Mouse (Mus musculus) hindbrain, postnatal 0 days (tissue): ENCODE results near the gene Smpd3. TPM values are rescaled to one million over a fixed set of nuclear protein-coding genes. Genes with fewer than 3 reads are reported as not detected.

Experiments used
- ATAC-seq: fragments of 200-750 bp; cut with Nextera tagmentation; 2 replicates; pipeline ENCODE4 v1.8.0; 2017; ENCODE audit warnings: mild to moderate bottlenecking, moderate TSS enrichment, moderate library complexity
- DNase-seq: peaks from one replicate; pipeline ENCODE4 v3.0.0-alpha.2; 2015; ENCODE audit warnings: low spot score
- H3K27ac ChIP-seq: fragments of 300-500 bp; sonication (generic); 2 replicates; pipeline ENCODE4 v1.5.1; 2014; ENCODE audit warnings: mild to moderate bottlenecking
- H3K27me3 ChIP-seq: fragments of 300-500 bp; sonication (generic); 2 replicates; pipeline ENCODE4 v1.6.1; 2014; ENCODE audit warnings: low read length, mixed read lengths; ENCODE audit not compliant: insufficient read depth
- H3K36me3 ChIP-seq: fragments of 300-500 bp; sonication (generic); 2 replicates; pipeline ENCODE4 v1.6.1; 2014; ENCODE audit warnings: low read length, mixed read lengths; ENCODE audit not compliant: insufficient read depth
- H3K4me1 ChIP-seq: fragments of 300-500 bp; sonication (generic); 2 replicates; pipeline ENCODE4 v1.6.1; 2014; ENCODE audit warnings: antibody characterized with exemption, low read length, mixed read lengths; ENCODE audit not compliant: insufficient read depth
- H3K4me2 ChIP-seq: fragments of 300-500 bp; sonication (generic); 2 replicates; pipeline ENCODE4 v1.6.1; 2014; ENCODE audit warnings: low read depth, mild to moderate bottlenecking, low read length, moderate library complexity, mixed read lengths
- H3K4me3 ChIP-seq: fragments of 300-500 bp; sonication (generic); 2 replicates; pipeline ENCODE4 v1.5.1; 2014; ENCODE audit warnings: low read length
- H3K9ac ChIP-seq: fragments of 300-500 bp; sonication (generic); replicated peaks from 2 replicates; pipeline ENCODE4 v1.6.1; 2014; ENCODE audit warnings: mild to moderate bottlenecking, low read length, moderate library complexity, mixed read lengths
- H3K9me3 ChIP-seq: fragments of 300-500 bp; sonication (generic); 2 replicates; pipeline ENCODE4 v1.6.1; 2016; ENCODE audit warnings: low read length, mixed read lengths
- CTCF ChIP-seq: IDR thresholded peaks from 2 replicates; pipeline ENCODE4 v1.5.1; 2016; ENCODE audit warnings: antibody characterized with exemption, control low read depth, low read depth
- WGBS: fragments of 180-500 bp; shearing (Covaris S2); extraction: QIAGEN DNeasy Blood & Tissue Kit; methylation state at CpG from one replicate; pipeline ENCODE4 v1.1.7; 2014; 5-methylcytosine and 5-hydroxymethylcytosine counted together
- polyA plus RNA-seq: library from polyadenylated mRNA; unstranded; fragments of >200 nt; fragmentation: Nextera tagmentation; extraction: Ambion mirVana; gene quantifications from 2 replicates; pipeline ENCODE4 v1.2.1, GENCODE M21; 2015
- total RNA-seq: library from RNA; depleted of rRNA; stranded (reverse); fragments of >200 nt; gene quantifications from 2 replicates; pipeline ENCODE4 v1.2.3, GENCODE M21; 2014

The Smpd3 gene
- total and polyA plus RNA-seq, 2 experiments from 2014 or later = 58.2 to 88.3 TPM

- H3K36me3 ChIP-seq = no peaks in the 10 kb centered on the region; the same call in 1 of the 2 replicates
- no peak overlapping the region for H3K27ac ChIP-seq
- H3K9ac ChIP-seq = no peak overlapping the region
- DNase-seq (no peak), ATAC-seq (no peak)
- H3K4me3 ChIP-seq = no peak overlapping the region
- no peaks in the 10 kb centered on the region for H3K27me3 ChIP-seq
- 46% methylated on average over 4 of the region's 4 CpGs for WGBS
- H3K4me1 ChIP-seq = no peaks in the 10 kb centered on the region
- no peak overlapping the region for H3K4me2 ChIP-seq
- no peaks in the 10 kb centered on the region for H3K9me3 ChIP-seq
- no peak for TF ChIP-seq CTCF
Measured at GRCm38 (mm10) chr8:106280844-106281243, 56.9 kb downstream of the Smpd3 start.

DNA sequence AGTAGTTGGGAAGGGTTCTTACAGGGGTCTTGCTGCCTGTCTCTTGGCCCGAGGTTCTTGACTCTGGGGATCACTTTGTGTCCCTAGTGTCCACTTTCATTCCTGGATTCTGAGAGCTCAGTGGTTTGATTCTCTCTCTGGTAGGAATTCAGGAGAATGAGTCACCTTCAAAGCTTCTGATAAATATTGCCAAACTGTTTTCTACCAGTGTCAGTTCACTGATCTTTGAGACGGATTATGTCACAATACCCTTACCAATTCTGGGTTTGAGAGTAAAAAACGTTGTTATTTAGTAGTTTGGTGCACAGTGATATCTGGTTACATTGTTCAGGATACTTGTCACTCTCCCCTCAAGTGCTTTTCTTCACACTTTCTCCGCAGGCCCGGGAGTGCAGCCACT is 57.6 kb downstream of the Smpd3 start:
- DNase-seq = no peak
- Histone ChIP-seq H3K4me3 (no peak overlapping the region), H3K36me3 (no peaks in the 10 kb centered on the region; the same call in 1 of the 2 replicates), H3K9ac (no peak overlapping the region), H3K27ac (no peak overlapping the region), H3K9me3 (no peaks in the 10 kb centered on the region), H3K4me2 (no peak overlapping the region), H3K27me3 (no peaks in the 10 kb centered on the region), H3K4me1 (no peaks in the 10 kb centered on the region)
- no peak for ATAC-seq
- 48% methylated on average over 5 of the region's 5 CpGs for WGBS
- no peak for TF ChIP-seq CTCF

DNA sequence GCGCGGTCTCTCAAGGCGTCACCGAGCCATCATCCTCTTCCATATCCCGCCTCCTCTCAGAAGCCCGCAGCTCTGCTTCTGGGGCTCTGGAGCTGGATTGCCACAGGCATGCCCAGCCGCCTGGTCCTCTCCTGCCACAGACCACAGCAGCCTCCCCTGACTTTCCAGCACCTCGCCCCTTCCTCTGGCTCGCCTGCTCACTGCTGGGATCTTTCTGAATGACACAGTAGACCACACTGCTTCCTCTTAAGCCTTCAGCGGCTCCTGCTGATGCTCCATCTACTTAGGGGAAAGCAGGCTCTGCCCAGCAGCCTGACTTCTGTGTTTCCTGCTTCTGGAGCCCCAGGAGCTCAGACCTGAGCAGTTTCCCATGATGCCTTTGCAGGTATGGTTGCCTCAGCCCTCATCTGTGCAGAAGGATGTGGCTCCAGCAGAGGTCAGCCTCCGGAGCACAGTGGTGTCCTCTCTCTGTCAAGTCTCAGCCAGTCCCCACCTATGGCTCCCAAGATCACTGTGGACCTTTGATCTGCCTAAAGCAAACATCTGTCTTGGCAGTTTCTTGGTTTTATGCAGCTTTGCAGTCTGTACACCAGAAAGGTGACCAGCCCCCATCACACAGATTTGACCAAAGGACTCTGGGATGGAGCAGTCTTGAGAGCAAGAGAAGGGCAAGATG is 59.3 kb downstream of the Smpd3 start:
- H3K27ac ChIP-seq = no peak overlapping the region
- H3K4me2 ChIP-seq = no peak overlapping the region
- no peak overlapping the region for H3K4me3 ChIP-seq
- H3K4me1 ChIP-seq = no peaks in the 10 kb centered on the region
- H3K27me3 ChIP-seq = no peaks in the 10 kb centered on the region
- no peaks in the 10 kb centered on the region for H3K9me3 ChIP-seq
- no peak overlapping the region for H3K9ac ChIP-seq
- no peak for ATAC-seq
- no peak for DNase-seq
- 82% methylated on average over 11 of the region's 11 CpGs for WGBS
- no peak for TF ChIP-seq CTCF
- no peaks in the 10 kb centered on the region; the same call in 1 of the 2 replicates for H3K36me3 ChIP-seq

DNA sequence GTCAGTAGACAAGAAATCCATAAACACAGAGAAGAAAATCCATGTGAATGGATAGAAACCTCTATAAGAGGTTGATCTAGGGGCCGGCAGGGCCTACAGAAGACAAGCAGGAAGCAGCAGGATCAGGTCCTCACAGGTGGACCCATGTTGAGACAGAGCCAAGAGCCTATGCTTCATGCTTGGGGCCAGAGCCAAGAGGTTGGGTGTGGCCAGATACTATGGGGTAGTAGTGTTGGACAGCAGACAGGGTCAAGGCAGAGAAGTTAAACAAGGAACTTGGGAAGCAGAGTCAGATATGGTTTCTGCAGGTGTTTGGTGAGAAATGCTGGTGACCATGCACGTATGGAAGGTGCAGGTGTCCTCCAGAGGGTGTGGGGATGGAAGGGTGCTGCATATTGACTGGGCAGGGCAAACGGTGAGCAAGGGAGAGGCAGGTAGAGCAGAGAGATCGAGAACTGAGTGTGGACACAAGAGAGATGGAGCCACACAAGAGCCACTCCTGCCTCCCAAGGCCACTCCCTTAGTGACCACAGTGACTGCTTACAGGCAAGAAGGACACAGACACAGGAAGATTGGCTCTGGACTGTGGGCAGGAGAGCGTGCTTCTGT is 61.0 kb downstream of the Smpd3 start:
- H3K4me3 ChIP-seq = no peak overlapping the region
- H3K4me1 ChIP-seq = no peaks in the 10 kb centered on the region
- ATAC-seq (no peak), DNase-seq (no peak)
- no peaks in the 10 kb centered on the region for H3K27me3 ChIP-seq
- no peak overlapping the region for H3K9ac ChIP-seq
- WGBS = 94% methylated on average over 5 of the region's 5 CpGs
- H3K9me3 ChIP-seq = no peaks in the 10 kb centered on the region
- no peak overlapping the region for H3K27ac ChIP-seq
- no peak overlapping the region for H3K4me2 ChIP-seq
- no peak for TF ChIP-seq CTCF
- no peaks in the 10 kb centered on the region for H3K36me3 ChIP-seq

DNA sequence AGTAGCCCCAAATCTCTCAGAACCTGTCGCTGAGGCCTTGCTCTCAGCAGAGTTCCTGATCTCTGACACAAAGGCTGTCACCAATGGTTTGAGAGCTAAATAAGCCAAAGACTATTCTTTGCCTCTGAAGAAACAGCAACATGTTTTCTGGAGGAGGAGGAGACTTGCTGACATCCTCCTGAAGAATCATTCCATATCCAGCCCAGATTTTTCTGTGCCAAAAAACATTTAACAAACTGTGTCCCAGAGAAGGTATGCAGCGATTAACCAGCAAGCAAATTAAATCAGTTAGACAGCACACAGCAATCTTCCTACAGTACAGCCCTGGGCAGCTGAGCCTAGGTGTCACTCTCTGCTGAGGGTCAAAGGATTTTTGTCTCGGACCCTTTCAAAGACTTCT is 64.3 kb downstream of the Smpd3 start:
- Histone ChIP-seq H3K9ac (no peak overlapping the region), H3K4me3 (no peak overlapping the region), H3K4me2 (no peak overlapping the region), H3K36me3 (no peaks in the 10 kb centered on the region), H3K27me3 (no peaks in the 10 kb centered on the region), H3K27ac (no peak overlapping the region), H3K4me1 (peaks cover 21% of the 10 kb centered on the region), H3K9me3 (no peaks in the 10 kb centered on the region)
- 84% methylated on average over 3 of the region's 3 CpGs for WGBS
- no peak for TF ChIP-seq CTCF
- DNase-seq (no peak), ATAC-seq (no peak)

DNA sequence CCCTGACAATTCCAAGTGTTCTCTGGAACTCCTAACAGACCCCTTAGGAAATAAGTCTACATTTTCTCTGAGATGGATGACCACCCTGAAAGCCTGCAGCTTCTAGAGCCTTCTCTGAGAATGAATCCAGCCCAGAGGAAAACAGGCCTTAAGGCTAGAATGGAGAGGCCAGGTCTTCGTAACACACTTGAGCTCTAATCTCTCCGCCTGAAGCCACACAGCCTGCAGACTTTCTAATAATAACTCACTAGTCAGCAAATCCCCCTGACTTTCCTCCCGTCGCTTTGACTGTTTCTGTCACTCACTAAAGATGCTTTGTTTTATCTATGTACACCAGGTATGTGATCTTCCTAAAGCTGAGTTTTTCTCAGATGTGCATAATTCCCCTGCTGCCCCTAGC is 66.4 kb downstream of the Smpd3 start:
- H3K9ac ChIP-seq = 0 out of 2 replicates have a peak overlapping the region, but pooled peaks have one; percentile 7
- no peaks in the 10 kb centered on the region for H3K9me3 ChIP-seq
- no peak for ATAC-seq
- H3K27me3 ChIP-seq = no peaks in the 10 kb centered on the region
- no peak for DNase-seq
- 44% methylated on average over 4 of the region's 4 CpGs for WGBS
- H3K36me3 ChIP-seq = no peaks in the 10 kb centered on the region
- no peak overlapping the region for H3K4me2 ChIP-seq
- H3K4me1 ChIP-seq = peaks cover 21% of the 10 kb centered on the region
- peak overlapping the region; percentile 74 for H3K27ac ChIP-seq
- no peak overlapping the region for H3K4me3 ChIP-seq
- TF ChIP-seq CTCF = no peak

DNA sequence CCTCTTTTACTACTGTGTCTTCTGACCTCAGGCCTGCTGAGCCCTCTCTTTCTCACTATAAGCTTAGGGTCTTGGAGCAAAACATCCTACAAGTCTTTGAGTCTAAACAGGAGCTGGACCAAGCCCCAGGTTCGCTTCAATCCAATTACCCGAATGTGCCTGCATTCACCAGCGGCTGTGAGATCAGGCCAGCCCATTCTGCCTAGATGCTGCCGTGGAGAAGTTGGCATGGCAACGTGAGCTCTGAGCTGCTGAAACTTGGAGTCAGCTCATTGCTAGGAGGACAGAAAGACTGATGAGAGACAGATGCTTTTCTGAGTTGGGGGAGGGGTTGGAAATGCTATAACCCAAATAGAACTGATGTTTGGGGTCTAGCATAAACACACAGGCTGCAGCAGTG is 67.0 kb downstream of the Smpd3 start:
- DNase-seq = peak; percentile 83
- H3K27ac ChIP-seq = peak overlapping the region; percentile 74
- peaks cover 21% of the 10 kb centered on the region for H3K4me1 ChIP-seq
- no peaks in the 10 kb centered on the region for H3K36me3 ChIP-seq
- peak; percentile 64 for ATAC-seq
- 14% methylated on average over 5 of the region's 5 CpGs for WGBS
- TF ChIP-seq CTCF = no peak
- H3K9me3 ChIP-seq = no peaks in the 10 kb centered on the region
- H3K9ac ChIP-seq = 0 out of 2 replicates have a peak overlapping the region, but pooled peaks have one; percentile 37
- no peaks in the 10 kb centered on the region for H3K27me3 ChIP-seq
- H3K4me3 ChIP-seq = no peak overlapping the region
- H3K4me2 ChIP-seq = no peak overlapping the region
